Mouse (Mus musculus) c-Kit-positive CD71-negative TER-119-negative erythroid progenitor cells, embryonic 14.5 days (primary cell): ENCODE data around the gene Lrrfip2.

ENCODE experiments used
- DNase-seq: peaks from one replicate; pipeline ENCODE4 v3.0.0-alpha.2; 2013; ENCODE audit warnings: low read depth

The Lrrfip2 gene

DNA sequence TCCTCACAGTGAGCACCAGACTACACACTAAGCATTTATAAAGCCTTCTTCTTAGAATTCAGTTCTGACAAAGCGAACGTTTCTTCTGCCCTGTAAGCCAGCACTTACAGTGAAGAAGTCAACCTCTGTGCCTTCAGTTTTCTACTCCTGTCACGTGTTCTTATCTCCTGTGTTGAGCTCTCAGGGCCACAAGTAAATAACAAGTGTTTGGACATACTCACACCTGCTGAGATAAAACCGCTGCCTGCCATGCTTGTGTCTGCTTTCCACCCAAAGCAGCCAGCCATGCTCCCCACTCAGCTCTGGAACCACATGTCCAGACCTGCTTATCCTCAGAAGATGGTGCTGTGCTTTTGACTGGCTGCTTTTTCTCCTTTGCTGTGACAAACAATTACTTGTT, 49.2 kb downstream of the Lrrfip2 start:
- DNase-seq, result no peak

DNA sequence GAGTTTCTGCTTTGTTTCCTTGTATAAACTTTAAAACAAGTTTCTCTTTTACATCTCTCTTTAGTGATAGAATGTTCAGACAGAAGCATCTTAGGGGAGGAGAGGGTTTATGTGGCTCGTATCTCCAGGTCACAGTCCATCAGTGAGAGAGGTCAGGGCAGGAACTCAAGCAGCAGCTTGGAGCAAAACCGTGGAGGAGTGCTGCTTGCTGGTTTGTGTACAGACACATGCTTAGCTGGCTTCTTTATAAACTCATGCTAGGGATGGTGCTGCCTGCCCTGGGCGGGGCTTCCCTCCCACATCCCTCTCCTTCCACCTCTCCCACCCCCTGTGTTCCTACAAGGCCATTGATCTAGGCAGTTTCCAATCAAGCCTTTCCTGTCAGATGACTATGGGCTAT, 53.0 kb downstream of the Lrrfip2 start:
- no peak for DNase-seq

DNA sequence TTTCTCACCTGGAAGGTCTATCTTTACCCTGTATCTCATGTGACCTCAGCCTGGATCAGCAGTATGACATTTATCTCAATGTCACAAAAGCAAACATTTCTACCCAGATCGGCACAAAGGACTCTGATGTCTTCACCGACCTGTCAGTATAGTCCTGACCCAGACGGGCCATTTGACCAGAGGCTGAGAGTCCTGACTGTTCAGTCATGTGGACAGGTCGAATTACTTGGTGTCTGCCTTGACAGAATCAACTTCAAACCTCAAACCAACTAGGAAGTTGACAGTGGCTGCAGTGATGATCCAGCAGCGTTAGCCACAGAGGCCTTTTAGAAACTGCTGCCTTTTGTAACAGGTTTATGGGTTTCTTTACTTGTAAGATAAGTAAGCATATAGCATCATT, 56.7 kb downstream of the Lrrfip2 start:
- DNase-seq, result no peak

GRCm38 (mm10) chr9:111178971-111179370, 61.6 kb downstream of the Lrrfip2 start:
- no peak for DNase-seq

DNA sequence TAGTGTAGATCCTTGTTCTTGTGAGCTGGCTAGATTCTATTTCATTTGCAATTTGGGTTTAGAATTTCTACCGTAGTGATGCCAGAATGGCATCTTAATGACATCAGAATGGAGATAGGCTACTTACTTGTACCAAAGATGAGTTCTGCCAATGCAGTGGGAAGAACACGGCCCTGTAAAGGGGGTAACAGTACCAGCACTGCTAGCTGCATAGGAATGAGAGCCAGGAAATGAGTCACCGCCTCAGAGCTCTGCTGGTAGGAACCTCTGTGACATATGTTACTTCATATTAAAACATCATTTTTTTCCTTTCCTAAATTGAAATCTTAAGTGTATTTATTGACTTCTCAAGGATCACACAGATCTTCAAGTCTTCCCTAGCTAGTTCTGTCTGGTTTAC, 64.8 kb downstream of the Lrrfip2 start:
- no peak for DNase-seq

DNA sequence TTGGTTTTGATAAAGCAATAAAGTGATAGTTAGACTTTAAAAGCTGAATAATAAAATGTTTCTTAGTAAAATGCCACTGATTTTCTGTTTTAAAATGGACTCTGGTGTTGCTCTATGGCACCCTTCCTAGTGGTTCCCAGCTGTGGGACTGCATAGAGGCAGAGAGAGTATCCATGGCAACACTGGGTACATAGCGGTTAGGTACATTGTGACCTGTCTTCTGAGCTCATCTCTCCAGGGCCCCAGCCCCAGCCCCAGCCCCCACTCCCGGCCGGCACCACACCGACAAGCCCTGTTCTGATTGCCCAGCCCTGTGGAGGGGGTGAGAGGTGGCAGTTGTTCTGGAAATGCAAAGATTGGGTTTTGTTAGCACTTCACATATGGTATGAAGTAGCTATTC, 67.5 kb downstream of the Lrrfip2 start:
- DNase-seq, result no peak

- DNase-seq, result no peak
These were observed 69.5 kb downstream of the Lrrfip2 start for GRCm38 (mm10) chr9:111186861-111187260.

DNA sequence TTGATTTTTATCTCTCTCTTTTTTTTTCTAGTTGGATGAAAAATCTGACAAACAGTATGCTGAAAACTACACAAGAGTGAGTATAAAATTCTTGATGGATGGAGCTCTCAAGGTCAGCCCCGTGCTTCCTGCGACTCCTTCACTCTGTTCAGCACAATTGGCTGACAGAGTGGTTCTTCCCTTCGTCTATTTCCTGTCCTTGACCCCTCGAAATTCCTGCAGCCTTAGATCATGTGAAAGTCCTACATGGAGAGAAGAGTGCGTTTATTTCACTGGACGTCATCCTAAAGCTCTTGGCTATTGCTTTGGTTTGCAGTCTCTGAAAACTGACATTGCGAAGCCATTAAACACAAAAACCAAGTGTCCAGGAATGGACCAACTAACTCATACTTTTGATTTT, 71.3 kb downstream of the Lrrfip2 start:
- DNase-seq, result no peak

DNA sequence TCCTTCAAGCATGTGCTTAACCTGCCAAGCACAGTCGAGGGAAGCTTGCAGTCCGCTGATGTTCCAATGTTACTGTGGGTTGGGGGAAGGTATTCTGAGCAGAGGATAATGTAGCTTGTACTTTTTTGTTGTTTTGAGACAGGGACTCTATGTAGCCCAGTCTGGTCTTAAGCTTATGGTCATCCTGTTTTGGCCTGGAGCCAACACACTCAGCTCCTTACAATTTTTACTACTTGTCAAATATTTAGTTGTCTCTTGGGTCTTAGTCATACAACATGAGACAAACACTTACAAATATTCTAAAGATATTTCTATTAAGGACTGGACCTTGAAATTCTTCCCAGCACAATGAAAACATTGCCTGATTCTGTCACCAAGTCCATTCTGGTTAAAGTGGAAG, 75.8 kb downstream of the Lrrfip2 start:
- DNase-seq, result no peak

- DNase-seq, result no peak
These were observed 79.7 kb downstream of the Lrrfip2 start for GRCm38 (mm10) chr9:111197116-111197515.

- DNase-seq, result no peak
These were observed 80.3 kb downstream of the Lrrfip2 start for GRCm38 (mm10) chr9:111197712-111198111.

GRCm38 (mm10) chr9:111198332-111198731, 80.9 kb downstream of the Lrrfip2 start:
- DNase-seq, result no peak

- no peak for DNase-seq
These were observed 82.8 kb downstream of the Lrrfip2 start for GRCm38 (mm10) chr9:111200208-111200607.

DNA sequence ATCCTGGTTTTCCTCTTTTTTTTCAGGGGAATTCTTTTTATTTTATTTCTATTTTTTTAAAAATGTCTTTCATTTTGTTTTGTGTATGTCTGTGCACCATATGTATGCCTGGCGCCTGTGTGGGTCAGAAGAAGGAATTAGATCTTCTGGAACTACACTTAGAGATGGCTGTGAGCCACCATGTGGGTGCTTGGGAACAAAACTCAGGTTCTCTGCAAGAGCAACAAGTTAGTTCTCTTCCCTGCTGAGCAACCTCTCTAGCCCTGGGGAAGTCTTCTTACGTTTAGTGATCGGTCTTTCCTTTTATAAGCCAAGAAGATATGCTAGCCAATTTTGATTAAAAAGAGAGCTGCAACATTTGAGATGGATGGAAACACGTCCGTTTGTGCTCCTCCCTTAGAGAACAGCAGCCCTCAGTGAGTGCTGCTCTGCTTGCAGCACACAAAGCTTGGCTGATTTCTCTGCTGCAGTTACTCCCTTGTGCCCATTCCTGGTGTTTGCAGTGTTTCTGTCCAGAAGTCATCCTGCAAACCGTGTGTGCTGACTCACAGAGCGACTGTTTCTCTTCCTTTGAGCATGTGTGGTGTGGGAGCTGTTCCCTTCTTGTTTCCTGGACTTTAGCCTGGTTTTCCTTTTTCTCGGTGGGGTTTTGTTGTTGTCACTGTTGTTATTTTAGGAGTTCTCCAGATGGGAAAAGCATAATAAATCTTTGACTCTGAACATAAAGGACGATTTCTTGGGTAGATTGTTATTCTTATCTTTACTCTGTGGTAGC, 87.4 kb downstream of the Lrrfip2 start:
- no peak for DNase-seq

- DNase-seq, result no peak
These were observed 90.3 kb downstream of the Lrrfip2 start for GRCm38 (mm10) chr9:111207683-111208082.

DNA sequence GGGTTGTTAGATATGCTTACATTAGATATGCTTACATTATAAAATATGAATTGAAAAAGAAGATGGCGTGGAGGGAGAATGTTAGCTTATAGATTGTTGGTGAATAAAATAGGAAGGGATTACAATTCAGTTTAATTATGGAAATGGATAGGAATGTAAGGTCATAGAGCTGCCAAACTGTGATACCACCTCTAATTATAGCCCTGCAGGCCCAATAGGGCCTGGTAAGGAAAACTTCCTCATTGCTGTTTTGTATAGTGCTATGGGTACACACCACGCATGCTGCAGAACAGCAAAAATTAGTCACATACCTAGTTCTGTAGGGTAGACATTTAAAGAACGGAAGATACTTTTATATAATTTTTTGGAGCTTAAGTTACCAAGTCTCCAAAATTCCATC, 90.8 kb downstream of the Lrrfip2 start:
- DNase-seq, result no peak

DNA sequence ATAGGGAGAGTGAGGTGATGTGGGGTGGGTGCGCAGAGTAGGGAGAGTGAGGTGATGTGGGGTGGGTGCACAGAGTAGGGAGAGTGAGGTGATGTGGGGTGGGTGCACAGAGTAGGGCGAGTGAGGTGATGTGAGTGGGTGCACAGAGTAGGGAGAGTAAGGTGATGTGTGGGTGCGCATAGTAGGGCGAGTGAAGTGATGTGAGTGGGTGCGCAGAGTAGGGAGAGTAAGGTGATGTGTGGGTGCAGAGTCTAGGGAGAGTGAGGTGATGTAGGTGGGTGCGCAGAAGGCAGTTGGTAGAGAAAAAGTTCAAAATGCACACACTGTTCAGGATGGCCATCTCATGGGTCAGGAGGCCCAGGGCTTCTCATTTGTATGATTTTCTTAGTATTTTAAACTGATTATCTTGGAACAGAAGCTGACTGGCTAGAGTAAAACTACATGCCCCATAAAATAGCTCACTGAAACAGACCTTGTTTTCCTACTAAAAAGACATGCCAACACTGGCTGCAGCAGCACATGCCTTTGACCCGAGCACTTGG, 91.8 kb downstream of the Lrrfip2 start:
- DNase-seq, result no peak

DNA sequence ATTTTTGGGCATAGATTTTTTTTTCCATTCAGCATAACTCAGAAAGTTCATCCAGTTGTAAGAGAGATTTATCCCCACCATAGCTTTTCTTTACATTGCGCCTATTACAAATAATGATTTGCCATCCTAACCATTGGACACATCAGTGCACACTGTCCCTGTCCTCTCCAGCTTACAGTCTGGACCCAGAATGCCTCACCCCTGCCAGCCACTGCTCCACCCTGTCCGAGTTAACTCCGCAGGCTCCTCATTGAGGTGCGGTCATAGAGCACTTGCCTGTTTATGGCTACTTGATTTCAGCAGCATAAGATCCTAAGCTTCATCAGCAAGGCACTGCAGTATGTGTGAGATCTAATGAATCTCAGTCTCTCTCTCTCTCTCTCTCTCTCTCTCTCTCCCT, 93.0 kb downstream of the Lrrfip2 start:
- DNase-seq, result no peak

DNA sequence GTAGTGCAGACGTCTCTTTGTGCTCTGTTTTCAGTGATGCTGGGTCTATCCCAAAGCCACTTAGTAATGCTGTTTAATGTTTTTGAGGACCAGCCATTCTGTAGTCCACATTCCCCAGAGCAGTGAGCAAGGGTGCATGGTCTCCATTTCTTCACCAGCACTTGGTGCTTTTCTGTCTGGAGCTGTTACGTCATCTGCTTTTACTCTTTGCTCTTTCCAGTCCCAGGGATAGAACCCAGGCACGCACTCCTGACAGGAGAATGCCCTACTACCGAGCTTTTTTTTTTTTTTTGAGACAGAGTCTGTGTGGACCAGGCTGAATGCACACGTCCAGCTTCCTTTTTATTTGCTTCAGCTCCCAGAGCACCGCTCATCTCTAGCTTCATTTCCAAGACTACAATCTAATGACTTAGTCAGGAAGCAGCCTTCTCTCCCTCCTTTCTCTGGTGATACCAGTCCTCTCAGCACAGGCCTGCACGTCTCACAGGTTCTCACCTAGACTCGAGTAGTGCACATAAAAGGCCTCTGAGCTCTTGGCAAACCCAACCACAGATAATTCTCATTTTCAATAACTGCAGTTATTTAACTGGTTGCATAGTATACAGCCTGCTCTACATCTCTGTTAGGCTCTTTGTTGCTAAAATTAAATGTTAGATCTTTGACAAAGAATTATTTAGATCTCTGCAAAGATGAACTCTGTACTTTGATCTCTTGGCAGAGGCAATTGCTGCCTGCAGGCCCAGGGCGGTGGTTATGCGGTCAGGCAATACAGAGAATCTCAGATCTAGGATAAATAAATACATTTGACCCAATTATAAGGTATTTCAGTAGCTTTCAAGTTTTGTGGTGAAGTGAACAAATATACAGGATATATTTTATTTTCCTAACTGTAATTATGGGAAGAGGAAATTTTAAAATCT, 94.0 kb downstream of the Lrrfip2 start:
- no peak for DNase-seq

DNA sequence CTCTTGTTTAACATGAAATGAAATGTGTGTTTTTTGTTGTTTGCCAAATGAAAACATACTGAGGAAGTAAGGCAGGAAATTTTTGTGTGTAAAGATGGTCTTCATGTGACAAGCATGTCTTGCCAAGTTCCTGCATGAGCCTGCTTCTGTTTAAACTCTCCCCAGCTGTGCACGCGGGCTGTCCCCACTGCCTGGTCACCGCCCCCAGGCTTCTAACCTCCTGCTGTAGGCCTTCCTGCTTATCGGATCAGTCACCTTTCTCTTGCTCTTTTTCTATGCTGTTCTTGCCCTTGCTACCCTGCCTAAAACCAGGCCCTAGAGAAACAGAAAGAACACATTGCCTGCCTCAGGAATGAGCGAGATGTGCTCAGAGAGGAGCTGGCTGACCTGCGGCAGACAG, 96.1 kb downstream of the Lrrfip2 start:
- DNase-seq, result peak; percentile 13

DNA sequence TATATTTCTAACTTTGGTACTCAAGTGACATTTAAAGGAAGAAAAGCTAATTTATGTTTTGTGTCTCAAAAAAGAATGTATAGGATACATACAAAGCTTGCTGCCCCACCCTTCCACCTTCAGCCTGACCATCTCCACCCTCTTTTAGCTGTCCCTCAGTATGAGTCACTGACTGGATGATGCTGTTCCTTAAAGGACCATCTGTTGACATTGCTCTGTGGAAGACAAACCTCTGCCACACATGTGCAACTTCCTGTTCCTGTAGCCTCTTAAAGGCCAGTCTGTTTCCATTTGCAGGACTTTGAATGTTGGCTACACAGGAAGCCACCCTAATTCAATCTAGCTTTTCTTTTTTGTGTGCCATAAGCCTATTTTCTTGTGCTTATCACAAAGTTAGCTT, 99.0 kb downstream of the Lrrfip2 start:
- no peak for DNase-seq

DNA sequence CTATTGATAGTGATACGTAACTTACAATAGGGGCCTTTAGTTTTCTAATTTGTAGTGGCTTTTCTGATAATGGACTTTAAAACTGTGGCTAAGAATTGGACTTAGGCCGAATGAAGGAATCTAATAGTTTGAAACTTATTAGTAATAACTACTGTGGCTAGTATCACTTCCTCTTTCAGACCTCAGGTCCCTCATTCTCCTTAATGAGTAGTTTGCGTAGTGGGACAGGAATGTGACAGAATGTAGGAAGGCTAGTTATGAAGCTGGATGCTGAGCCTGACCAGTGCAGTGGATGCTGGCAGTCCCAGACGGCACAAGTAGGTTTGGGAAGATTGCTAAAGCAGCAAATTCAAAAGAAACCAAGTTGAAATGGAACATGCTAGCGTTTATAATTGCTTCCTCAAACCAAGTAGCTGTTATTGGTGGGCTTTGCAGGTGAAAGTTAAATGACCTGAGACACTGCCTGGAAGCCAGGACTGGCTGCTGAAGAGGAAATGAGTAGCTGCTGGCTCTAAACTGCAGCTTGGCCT, 103.2 kb downstream of the Lrrfip2 start:
- no peak for DNase-seq

GRCm38 (mm10) chr9:111221580-111221979, 104.2 kb downstream of the Lrrfip2 start:
- DNase-seq, result no peak
